Mouse (Mus musculus): ENCODE measurements at regions not wholly inside any gene's neighbourhood (a gene's known extent, or its start where the extent isn't known, plus 50 kb on each side); places are given as distances from the start of the nearest gene placed in this dataset.

DNA sequence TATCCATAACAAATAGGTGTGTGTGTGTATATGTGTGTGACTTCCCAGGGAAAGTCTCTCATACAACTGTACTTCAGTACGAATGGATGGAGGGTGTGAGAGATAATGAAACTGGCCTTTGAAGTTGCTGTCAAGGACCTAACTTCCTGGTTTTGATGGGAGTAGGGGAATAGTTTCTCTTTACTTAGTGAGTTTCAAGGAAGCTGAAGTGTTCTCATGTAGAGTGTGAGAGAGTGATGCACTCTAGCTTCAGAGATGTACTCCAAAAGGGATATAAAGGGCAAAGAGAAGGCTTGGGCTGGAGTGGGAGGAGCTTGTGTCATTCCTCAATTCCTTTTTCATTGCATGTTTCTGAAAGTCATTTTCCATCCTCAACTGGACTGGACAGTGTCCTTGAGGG lies 206.2 kb upstream of the Impg1 start:
- TF ChIP-seq CTCF (IDR thresholded peaks at IDR 0.05; ENCODE audit: low read depth): no peak
- no peak for TF ChIP-seq EP300 (IDR thresholded peaks at IDR 0.05; ENCODE audit: low read depth)

Measured in liver, postnatal 0 days (tissue).